Mouse (Mus musculus) effector memory CD4-positive, alpha-beta T cell, adult 7 months (primary cell): ENCODE measurements around the gene Rad51d. TPM values are rescaled to one million over a fixed set of nuclear protein-coding genes. Genes with fewer than 3 reads are reported as not detected.

ENCODE experiments used
- polyA plus RNA-seq: library from polyadenylated mRNA; unstranded; fragments of 100-300 nt; shearing (Covaris generic); gene quantifications from one replicate; pipeline ENCODE4 v1.2.1, GENCODE M21; 2017

Rad51d gene
- polyA plus RNA-seq, result 11.7 TPM

GRCm38 (mm10) chr11:82890342-82890762, at the start of gene Rad51d:
Rad51d (minus strand) TSS chr11:82890614.

DNA sequence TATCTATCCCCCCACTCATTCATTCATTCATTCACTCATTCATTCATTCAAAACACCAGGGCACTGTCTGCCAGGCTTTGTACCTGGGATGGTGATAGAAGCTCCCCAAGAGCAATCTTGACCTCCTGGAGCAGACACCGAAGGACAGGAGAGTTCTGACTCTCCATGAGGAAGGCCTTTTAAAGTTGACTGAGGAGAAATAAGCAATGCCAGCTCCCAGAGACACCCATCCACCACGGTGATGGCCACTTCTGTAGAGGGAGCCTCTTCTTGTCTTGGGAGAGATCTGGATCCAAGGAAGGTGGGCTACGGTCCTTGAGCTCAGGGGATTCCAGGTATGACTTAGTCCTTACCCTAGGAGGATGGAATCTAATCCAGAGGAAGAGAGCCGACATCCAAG, 19.8 kb upstream of the Rad51d start, which contains the start of gene Unc45b:
TSS of gene Unc45b (plus strand) at position 301 of the 400 bp plus-strand sequence.

DNA sequence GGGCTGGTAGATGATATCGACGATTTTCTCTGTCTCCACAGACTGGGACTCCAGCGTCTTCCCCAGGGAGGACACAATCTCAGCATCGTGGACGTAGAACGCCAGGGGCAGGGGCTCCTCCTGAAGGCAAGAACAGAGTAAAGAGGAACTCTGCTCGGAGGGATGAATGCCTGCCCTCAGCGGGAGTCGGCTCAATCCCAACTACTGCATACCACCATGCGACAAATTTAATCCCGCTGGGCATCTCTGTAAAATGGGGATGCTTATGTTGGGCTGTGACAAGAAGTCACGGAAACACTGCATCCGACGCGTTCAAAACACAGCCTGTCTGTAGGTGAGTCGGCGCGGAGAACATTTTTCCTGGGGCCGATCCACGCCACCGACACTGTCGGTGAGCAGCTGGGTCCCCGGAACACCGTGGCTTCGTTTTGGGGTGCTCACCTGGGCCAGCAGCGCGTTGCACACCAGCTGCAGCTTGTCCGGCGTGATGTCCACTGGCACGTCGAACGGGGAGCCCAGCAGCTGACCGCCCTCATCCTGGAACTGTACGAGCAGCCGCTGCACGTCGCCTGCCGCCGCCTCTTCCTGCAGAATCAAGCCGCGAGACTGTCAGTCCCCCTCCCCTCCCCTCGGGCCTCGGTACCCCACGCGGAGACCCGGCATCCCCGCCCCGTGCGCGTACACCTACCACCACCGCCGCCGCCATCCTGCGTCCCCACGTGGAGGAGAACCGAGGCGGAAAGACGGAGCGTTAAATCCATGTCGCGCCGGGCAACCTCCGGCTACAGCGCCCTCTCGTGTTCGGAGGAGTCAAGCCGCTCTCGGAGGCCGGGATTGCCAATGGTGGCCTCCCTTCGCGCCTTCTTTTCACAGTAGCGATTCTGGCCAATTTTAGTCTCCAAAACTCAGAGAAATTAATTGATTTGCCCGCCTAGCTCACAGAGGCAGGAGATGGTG, 17.5 kb upstream of the Rad51d start, which contains the start of gene Nle1:
TSS of gene Nle1 (minus strand) at position 761 of the 957 bp plus-strand sequence.

DNA sequence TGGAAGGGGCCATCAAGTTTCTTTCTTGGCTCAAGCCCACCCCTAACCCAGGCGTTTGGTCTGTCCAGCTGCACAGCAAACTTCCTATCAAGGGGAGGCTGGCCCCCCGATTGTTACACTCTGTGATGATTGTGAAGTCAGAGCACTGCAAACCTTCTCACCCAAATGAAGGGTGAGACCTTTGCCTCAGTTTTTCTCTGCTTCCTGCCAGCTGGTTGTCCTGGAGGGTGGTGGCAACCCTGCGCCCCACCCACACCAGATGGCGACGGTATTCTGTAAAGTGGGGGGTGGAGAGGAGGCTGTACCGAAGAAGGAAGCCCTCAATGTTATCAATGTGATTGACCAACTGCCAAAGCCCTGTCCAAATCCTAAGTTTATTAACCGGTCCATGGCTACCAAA, 1.5 kb upstream of the Rad51d start, which contains the start of gene Fndc8:
TSS of gene Fndc8 (plus strand) at position 189 of the 400 bp plus-strand sequence.

GRCm38 (mm10) chr11:82871031-82871446, 19.4 kb downstream of the Rad51d start, which contains the start of gene Rffl:
Rffl (minus strand) TSS chr11:82871210.

Other genes with a start within 250 kb of the Rad51d start
- 0.48 TPM for gene Cct6b, start 126.3 kb downstream of the Rad51d start, polyA plus RNA-seq
- gene Zfp830, start 126.3 kb downstream of the Rad51d start, polyA plus RNA-seq, result 39.4 TPM
- 25.0 TPM for gene Lig3, start 109.5 kb downstream of the Rad51d start, polyA plus RNA-seq
- gene Rffl, start 19.4 kb downstream of the Rad51d start, polyA plus RNA-seq, result 22.8 TPM
- 0.34 TPM for gene Fndc8, start 1.5 kb upstream of the Rad51d start, polyA plus RNA-seq
- 17.9 TPM for gene Nle1, start 17.8 kb upstream of the Rad51d start, polyA plus RNA-seq
- 0.18 TPM for gene Unc45b, start 19.9 kb upstream of the Rad51d start, polyA plus RNA-seq
- gene Slfn5, start 60.7 kb upstream of the Rad51d start, polyA plus RNA-seq, result 10.5 TPM
- gene Slfn9, start 101.2 kb upstream of the Rad51d start, polyA plus RNA-seq, result 2.9 TPM
- gene Slfn8, start 130.2 kb upstream of the Rad51d start, polyA plus RNA-seq, result 31.4 TPM
- 878 TPM for gene Slfn2, start 174.5 kb upstream of the Rad51d start, polyA plus RNA-seq
- 104 TPM for gene Slfn1, start 226.2 kb upstream of the Rad51d start, polyA plus RNA-seq